Mouse (Mus musculus): ENCODE measurements around the gene Mast4. TPM values are rescaled to one million over a fixed set of nuclear protein-coding genes. Genes with fewer than 3 reads are reported as not detected.

The Mast4 gene
- total RNA-seq, 2 experiments from 2014 or later = 57.3 to 62.4 TPM

DNA sequence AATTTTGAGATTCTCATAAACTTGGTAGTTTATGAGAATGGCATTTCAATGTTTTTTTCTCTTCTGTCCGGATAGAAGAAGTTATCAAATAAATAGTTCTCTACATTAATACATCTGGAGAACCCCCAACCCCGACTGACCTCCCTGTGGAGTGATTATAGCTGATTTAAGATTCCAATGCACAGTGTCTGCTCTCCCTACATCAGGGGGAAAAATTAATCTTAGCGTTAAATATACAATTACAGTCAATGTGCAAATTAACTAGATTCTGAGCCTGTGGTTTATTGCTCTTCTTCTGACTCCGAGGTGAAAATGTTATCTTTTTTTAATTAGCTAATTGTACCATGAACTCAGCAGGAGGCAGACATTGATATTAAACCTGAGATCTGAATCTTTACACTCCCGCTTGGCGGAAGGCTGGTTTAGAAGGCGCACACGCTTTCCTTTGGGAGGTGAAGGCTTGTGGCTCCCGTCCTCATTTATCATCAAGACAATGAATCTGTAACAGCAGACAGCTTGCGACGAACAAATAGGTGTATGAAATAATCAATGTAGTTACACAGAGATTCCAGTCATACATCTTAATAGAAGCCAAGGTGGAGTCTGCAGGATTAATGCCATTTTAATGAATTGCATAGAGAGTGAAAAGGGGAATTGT is 274.2 kb downstream of the Mast4 start:
- H3K27ac ChIP-seq = no peak overlapping the region
- no peak for TF ChIP-seq CTCF (IDR thresholded peaks at IDR 0.05)
- no peak for DNase-seq (ENCODE audit: extremely low spot score in 1 of 2, low spot score in 2 of 2)
- intact Hi-C loops (cut with DNase I) = no loop called here
- no peak overlapping the region for H3K4me3 ChIP-seq

DNA sequence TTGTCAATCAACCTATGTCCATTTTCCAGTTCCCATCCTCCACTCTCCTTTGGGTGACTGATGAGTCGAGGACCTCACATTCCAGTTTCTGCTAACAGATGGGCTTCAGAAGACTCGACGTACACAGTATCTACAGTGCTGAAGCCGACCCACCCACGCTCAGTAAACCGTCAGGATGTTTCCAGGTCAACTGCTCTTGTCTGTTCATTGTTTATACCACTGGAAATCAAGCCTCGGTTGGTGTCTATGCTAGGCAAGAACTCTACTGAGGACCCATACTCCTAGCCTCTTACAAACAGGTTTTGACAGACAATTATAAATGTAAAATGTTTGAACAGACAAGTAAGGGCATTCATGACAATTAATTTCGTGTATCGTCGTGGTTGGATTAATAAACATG is 277.8 kb downstream of the Mast4 start:
- H3K27ac ChIP-seq = no peak overlapping the region
- no peak overlapping the region for H3K4me3 ChIP-seq
- intact Hi-C loops (cut with DNase I) = no loop called here
- TF ChIP-seq CTCF (IDR thresholded peaks at IDR 0.05) = no peak
- DNase-seq (ENCODE audit: extremely low spot score in 1 of 2, low spot score in 2 of 2) = no peak

DNA sequence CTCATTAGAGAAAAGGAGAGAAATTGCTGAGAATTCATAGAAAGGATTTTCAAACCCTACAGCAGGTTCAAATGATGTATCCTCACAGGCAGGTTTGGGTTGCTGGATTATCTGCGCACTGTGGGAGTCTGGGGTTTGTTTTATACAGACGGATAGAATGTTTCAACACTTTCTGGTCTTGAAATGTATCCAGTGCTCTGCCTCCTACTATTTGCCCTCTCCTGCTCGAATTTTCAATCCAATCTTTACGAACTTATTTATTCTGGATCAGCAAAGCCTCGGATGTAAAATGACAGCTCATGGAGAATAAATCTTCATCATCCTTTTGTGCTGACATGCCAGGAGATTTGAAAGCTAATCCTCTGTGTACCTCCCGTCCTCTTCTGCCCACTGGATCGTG is 281.6 kb downstream of the Mast4 start:
- Histone ChIP-seq H3K27ac (no peak overlapping the region), H3K4me3 (no peak overlapping the region)
- no peak for TF ChIP-seq CTCF (IDR thresholded peaks at IDR 0.05)
- DNase-seq (ENCODE audit: extremely low spot score in 1 of 2, low spot score in 2 of 2) = no peak
- intact Hi-C loops (cut with DNase I) = no loop called here

DNA sequence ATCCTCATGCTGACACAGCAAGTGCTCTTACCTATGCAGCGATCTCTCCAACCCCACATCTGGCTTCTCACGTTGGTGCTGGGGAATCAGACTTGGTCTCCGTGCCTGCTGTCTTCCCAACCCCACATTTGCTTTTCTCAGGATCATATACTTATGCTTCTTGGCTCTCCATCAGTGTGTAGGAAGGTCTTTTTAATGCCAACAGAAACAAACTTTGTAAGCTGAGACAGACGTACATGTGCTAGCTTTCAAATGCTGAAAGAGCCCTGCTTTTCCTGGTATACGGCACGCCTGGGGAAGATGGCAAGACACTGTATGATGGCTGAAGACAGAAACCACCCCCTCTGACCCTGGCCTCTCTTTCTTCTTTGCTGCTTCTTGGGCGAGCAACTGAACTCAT is 285.3 kb downstream of the Mast4 start:
- no peak overlapping the region for H3K4me3 ChIP-seq
- H3K27ac ChIP-seq = no peak overlapping the region
- intact Hi-C loops (cut with DNase I) = loop anchor here (5.0 kb wide), 1 partner anchor 43 kb away; no protein-coding TSS in a partner anchor
- no peak for TF ChIP-seq CTCF (IDR thresholded peaks at IDR 0.05)
- DNase-seq (ENCODE audit: extremely low spot score in 1 of 2, low spot score in 2 of 2) = no peak

DNA sequence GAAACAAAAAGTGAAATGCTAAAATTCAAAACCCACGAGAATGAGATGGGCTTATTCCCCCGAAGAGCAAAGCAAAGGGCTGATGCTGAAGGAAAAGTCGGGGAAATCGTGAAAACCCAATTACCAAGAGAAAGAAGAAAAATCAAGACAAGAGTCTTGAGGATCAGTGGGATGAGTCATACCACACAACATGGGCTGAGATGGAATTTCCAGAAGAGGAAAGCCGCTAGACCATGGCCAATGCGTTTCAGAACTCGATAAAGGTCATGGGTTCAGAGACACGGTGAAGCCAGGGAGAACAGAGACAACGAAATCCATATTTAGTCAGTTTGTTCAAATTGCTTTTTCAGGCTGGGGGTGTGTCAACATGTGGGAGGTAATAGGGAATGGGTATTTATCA is 290.6 kb downstream of the Mast4 start:
- Histone ChIP-seq H3K27ac (no peak overlapping the region), H3K4me3 (no peak overlapping the region)
- DNase-seq (ENCODE audit: extremely low spot score in 1 of 2, low spot score in 2 of 2) = no peak
- intact Hi-C loops (cut with DNase I) = no loop called here
- no peak for TF ChIP-seq CTCF (IDR thresholded peaks at IDR 0.05)

DNA sequence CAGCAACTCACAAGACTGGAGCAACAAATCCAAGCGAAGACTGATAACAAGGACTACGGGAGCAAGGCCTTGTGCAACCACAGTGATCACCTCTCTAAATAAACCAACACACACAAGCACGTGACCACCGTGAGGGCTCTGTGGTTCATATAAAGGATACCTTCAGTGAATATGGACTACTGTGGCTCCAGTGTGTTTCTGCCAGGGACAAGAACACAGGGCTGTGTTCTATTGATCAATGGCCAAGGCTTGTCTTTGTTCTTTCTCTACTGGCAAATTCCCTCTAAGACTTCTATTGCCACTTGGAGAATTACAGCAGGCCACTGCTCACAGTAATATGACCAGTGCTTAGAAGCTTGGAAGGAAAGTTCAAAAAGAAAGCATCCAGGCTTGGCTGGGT is 291.3 kb downstream of the Mast4 start:
- H3K27ac ChIP-seq = no peak overlapping the region
- no peak for DNase-seq (ENCODE audit: extremely low spot score in 1 of 2, low spot score in 2 of 2)
- intact Hi-C loops (cut with DNase I) = no loop called here
- no peak for TF ChIP-seq CTCF (IDR thresholded peaks at IDR 0.05)
- no peak overlapping the region for H3K4me3 ChIP-seq

DNA sequence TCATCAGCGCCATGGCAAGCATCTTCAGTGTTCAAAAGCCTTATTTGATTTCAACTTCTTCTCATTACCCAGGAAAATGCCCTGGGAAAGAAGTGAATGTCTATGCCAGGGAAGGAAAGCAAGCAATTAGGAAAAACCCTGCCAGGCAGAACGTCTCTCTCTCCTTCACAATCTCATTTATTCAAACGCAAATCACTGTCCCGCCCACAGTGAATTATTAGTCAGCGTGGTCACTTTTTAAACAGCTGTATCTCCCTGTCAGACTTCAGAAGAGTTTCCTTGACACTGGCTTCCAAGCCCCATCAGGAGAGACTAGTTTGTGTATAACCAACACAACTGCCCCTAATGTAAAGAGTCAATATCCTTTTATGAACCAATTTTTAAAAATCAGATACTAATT is 296.8 kb downstream of the Mast4 start:
- Histone ChIP-seq H3K4me3 (no peak overlapping the region), H3K27ac (no peak overlapping the region; the same call in 1 of the 2 replicates)
- intact Hi-C loops (cut with DNase I) = no loop called here
- DNase-seq (ENCODE audit: extremely low spot score in 1 of 2, low spot score in 2 of 2) = no peak
- no peak for TF ChIP-seq CTCF (IDR thresholded peaks at IDR 0.05)

DNA sequence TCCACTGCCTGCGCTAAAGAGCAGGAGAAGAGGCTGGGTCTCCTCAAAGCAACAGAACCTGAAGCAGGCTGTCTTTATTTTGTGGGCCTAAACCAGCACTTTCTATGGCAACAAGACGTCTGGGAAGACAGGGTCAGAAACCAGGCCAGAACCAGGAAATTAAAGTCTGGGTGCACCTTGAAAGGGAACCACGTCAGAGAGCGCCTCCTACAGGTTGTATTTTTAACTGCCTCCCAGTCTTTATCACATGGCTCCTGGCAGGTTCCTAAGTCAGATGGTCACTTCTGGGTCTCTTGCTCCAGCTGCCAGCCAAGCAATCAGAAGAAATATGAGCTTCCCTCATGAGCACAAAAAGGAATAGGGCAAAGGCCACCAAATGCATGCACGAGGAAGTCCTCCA is 304.9 kb downstream of the Mast4 start:
- H3K4me3 ChIP-seq = no peak overlapping the region
- DNase-seq (ENCODE audit: extremely low spot score in 1 of 2, low spot score in 2 of 2) = no peak
- no peak; the same call in 1 of the 2 replicates for TF ChIP-seq CTCF (IDR thresholded peaks at IDR 0.05)
- no peak overlapping the region for H3K27ac ChIP-seq
- intact Hi-C loops (cut with DNase I) = no loop called here

DNA sequence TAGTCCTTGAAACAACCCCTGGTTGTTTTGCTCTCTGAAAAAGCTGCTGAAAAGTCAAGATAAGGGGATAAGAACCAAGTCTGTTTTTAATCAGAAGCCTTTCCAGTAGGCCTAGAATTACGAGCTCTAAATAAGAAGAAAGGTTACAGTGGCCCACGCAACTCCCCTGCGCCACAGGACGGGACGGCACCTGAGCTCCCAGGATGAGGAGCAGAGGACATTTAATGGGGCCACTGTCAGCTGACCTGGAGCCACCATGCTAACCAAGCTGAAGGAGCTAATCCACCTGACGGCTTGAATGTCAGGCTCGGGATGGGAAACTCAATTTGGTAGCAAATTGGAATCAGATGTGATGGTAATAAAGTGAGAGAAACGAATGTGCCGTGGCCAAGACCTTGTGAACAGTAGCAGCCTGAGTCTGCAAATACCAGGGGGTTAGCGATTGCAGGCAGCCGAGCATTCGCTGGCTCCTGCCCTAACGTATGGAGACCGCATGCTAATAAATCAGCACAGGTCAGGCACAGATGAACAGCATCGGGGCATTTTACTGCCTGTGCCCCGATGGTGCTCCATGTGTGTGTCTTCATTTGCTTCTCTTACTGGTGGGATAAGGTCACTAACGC is 306.7 kb downstream of the Mast4 start:
- no peak overlapping the region for H3K27ac ChIP-seq
- TF ChIP-seq CTCF (IDR thresholded peaks at IDR 0.05) = no peak
- DNase-seq (ENCODE audit: extremely low spot score in 1 of 2, low spot score in 2 of 2) = no peak
- intact Hi-C loops (cut with DNase I) = no loop called here
- no peak overlapping the region for H3K4me3 ChIP-seq

DNA sequence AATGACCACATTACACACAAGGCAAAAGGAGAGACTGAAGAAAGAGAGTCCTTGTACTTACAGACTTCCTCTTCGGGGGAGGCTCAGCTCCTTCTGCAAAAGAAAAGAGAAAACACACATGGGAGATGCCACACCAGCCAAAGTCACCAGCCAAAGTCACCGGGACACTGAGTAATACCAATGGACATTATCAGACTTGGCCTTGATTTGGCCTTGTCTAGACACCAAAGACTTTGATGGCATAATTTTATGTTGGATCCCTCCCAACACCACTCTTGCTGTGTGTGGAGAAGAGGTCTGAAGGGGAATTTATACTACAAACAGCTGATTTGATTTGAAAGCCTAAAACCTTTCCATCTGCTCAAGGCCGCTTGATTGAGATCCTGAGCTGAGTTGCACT is 308.8 kb downstream of the Mast4 start:
- no peak for TF ChIP-seq CTCF (IDR thresholded peaks at IDR 0.05)
- no peak for DNase-seq (ENCODE audit: extremely low spot score in 1 of 2, low spot score in 2 of 2)
- Histone ChIP-seq H3K27ac (no peak overlapping the region), H3K4me3 (no peak overlapping the region)
- intact Hi-C loops (cut with DNase I) = no loop called here

DNA sequence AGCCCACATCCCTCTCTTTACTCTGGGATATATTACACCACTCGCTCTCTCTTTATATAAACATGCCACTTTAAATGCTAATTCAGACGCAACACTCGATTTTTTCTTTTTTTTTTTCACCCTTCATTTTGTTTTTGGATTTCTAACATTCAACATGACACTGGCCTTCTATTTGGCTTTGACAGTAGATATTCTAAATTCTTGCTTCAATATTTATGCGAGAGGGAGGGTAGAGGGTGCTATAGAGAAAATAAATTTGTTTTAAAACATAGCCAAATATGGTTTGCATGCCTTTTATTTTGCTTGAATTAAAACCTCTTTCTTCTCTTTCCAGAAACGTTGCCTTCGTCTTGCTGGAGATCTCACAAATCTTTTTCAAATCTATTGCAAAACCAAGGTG is 315.8 kb downstream of the Mast4 start:
- intact Hi-C loops (cut with DNase I) = no loop called here
- DNase-seq (ENCODE audit: extremely low spot score in 1 of 2, low spot score in 2 of 2) = no peak
- Histone ChIP-seq H3K4me3 (no peak overlapping the region), H3K27ac (no peak overlapping the region)
- no peak for TF ChIP-seq CTCF (IDR thresholded peaks at IDR 0.05)

DNA sequence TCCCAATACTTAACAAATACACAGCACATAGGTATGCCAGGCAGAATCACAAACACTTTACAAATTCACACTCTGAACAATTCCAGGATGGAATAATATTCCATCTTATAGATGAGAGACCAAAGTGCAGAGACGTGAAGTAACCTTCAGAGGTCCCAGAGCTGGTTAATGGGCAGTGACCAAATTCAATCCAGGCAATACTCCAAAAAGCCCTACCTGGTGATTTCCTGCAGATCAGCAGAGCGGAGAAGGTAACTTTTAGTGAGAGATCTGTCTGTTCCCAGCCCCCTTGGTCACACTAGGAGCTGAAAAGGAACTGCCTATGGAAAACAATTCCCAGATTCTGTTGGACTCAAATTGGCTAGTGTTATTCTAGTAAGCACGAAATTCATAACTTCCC is 316.6 kb downstream of the Mast4 start:
- TF ChIP-seq CTCF (IDR thresholded peaks at IDR 0.05) = no peak
- intact Hi-C loops (cut with DNase I) = no loop called here
- H3K4me3 ChIP-seq = no peak overlapping the region
- no peak overlapping the region for H3K27ac ChIP-seq
- DNase-seq (ENCODE audit: extremely low spot score in 1 of 2, low spot score in 2 of 2) = no peak
